Mouse (Mus musculus): ENCODE results near the gene Commd9.

GRCm38 (mm10) chr2:101933301-101933700 lies 47.3 kb downstream of the Commd9 start:
- TF ChIP-seq CTCF (IDR thresholded peaks at IDR 0.05; ENCODE audit: borderline replicate concordance, insufficient read depth, low read depth, low read length) (no peak), POLR2A (IDR thresholded peaks at IDR 0.05; ENCODE audit: borderline replicate concordance, insufficient read depth, low read length) (no peak)
